Mouse (Mus musculus): ENCODE measurements around the gene Tagap1.
"Not testable (repeated sequence)": the region's sequence is repeated elsewhere in the genome, so short reads cannot be mapped to it uniquely, and the experiment has no call there.

The Tagap1 gene

DNA sequence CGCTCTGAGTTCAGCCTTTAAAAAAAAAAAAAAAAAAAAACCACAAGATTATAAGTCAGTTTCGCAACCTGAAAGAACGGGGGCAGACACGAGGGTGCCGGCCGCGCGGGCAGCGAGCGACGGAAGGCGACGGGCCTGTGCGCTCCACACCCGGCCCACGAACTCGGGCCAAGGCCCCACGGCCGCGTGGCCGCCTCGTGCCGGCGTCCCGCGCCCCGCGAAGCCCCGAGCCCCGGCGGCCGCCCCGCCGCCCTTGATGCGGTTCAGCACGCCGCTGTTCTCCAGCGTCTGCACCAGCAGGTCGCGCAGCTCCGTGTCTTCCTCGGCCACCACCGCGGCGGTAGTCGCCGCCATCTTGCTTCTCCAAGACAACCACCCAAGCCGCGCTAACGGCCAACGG, at the start of gene Tagap1:
TSS of gene Tagap1 (minus strand) at position 381 of the 400 bp plus-strand sequence.
- DNase-seq (ENCODE audit: low spot score): peak; percentile 14

DNA sequence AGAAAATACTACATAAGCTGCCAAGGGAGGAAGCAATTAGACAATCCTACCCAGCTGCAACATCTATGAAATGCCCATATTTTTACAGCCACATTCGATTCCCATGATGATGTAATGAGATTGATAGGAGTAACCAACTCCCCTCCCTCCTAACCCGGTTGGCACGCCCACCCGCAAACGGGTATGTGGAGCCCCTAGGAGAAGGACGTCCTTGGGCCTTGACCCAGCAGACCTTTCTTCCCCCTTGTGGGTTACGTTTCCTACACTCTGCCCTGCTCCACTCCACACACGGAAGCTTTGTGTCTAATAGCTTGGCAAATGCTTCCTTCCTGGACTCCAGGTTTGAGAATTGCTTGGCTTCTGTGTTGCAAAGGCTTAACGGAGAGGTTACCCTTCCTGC, 48.9 kb upstream of the Tagap1 start:
- not testable (repeated sequence) for DNase-seq (ENCODE audit: low spot score)

DNA sequence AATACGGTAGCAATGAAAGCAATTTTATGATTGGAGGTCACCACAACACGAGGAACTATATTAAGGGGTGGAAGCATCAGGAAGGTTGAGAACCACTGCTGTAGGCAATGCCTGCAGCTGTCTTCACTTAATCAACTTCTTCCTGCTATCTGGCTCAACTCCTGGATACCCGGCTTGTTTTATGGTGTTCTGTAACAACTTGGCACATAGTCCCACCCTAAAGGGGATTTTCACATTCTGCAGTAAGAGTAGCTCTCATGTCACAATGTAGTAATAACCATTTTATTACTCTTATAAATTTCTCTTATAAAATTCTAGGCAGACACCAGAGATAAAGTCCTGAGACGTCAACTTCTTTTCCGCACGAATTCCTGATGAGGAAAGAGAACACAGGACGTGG, 48.5 kb upstream of the Tagap1 start:
- not testable (repeated sequence) for DNase-seq (ENCODE audit: low spot score)

DNA sequence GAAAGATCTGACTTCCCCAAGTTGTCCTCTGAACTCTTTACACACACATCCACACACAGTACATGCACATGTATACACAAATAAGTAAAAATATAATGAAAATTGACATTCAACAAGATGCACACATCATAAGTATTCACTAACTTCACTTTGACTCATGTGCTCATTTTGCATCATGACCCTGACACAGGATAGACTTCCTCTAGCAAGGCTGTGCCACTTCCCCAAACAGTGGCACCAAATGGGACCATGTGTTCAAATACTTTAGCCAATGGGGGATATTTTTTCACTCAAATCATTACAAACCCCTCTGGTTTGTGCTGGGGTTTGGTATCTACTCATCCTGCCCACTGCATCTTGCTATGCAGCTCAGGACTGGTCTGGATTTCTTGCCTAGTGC, 47.9 kb upstream of the Tagap1 start:
- not testable (repeated sequence) for DNase-seq (ENCODE audit: low spot score)

DNA sequence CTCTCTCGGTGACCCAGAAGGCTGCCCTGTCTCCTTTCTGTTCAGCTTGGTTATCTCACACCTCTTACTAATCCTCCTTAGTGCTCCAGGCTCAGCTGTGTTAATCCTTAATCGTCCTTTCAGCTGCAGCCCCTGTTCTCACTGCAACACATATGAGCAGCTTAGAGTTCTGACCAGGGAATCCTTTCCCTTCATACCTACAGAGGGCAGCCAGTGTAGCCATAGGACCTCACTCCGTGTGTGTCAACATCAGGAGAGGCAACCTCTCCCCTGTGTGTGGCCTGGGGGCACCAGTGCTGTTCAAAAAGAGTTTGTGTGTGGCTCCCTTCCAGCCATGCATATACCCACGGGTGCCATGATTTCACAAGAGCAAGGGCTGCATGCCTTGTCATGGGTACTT, 44.7 kb upstream of the Tagap1 start:
- DNase-seq (ENCODE audit: low spot score): not testable (repeated sequence)

DNA sequence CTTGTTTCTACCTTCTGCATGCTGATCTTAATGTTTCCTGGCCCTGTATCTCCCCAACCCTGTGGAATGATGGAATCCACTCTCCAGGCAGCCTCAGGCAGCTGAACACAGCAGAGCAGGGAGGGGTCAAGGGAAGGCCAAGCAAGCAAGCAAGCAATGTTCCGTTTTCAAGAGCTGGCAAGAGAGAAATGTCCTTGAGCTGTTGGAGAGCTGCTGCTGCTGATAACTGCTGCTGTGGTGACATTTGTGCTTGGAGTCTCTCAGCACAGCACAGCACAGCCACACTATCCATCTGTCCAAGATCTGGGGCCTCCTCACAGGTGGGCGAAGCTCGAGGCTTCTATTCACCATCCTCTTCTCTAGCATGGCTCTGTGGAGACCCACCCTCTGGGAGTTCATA, 42.4 kb upstream of the Tagap1 start:
- DNase-seq (ENCODE audit: low spot score): not testable (repeated sequence)

DNA sequence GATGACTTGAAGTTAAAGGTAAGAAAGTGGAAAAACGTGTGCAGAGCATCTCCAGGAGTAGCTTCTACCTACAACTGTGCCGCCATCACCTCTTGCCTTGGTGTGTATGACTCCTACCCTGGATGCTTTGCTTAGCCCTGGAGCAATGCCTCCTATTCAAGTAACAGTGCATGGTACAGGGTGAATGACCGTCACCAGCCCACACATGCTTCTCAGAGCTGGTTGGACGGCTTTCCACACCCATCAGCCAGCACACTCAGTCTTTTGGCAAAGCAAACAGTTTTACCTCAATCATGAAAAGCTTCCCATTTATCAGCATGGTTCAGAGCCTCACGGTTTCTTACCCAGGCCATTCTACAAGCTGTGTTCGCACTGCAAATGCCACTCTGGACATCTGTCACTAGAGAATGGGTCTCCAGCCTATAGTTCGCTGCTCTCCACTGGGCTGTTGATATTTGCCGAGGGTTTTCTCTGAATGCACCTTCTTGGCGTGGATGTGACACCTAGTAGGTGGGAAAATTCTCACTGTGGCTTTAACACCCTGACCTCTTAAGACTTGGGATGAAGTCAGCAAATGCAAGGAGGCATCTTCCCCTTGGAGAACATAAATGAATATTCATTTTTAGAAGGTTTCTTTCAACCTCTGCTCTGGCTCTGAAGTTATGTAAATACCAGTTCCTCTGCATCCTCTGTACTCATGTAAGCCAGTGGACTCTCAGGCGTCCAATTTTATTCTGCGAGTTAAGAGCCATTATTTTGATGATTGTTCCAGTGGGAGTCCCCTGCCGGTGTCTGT, 41.0 kb upstream of the Tagap1 start:
- DNase-seq (ENCODE audit: low spot score): not testable (repeated sequence)

DNA sequence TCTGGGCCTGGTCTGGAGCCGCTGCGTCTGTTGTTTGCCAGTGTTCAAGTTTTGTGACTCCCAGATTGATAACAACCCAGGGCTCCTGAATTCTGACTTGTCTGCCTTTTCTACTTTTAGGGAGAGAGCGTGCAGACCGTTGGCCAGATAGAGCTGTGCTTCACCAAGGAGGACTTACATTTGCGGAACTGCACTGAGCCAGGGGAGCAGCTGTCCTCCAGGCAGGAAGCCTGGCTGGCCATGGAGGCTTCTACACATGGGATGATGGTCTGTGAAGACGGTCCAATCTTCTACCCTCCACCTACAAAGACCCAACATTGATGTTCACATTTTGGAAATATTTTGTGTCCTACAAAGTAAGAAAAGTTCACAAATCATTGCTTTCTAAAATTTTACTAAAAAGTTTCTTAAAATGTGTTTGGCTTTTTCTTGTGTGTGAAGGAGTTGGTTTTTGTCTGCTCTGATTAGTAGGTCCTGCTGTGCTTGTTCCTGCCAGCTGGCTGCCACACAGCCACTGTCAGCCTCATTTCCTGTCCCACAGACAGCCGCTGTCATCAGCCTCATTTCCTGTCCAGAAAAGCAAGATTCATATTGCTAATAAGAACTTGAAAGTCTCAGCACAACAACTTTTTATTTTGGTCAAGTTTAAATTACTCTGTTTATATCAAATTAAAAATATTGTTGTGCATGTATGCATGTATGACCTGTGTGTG, 37.0 kb upstream of the Tagap1 start:
- not testable (repeated sequence) for DNase-seq (ENCODE audit: low spot score)

DNA sequence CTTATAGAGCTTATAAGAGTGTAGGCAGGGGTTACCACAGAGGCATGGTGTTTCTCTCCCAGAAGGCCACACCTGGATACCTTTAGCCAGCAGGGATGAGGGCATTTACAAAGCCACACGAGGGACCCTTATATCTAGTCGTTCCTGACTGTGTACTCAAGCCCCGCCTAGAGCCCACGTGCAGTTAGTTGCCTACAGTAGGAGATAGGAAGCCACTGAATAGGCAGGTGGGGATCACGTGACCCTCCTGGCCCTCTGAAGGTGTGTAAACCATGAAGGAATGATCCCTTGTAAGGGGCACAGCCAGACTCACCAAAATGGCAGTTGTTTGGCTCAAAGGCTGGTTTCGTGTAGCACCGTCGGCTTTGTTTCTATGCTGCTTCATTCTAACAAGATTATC, 35.9 kb upstream of the Tagap1 start:
- DNase-seq (ENCODE audit: low spot score): not testable (repeated sequence)

DNA sequence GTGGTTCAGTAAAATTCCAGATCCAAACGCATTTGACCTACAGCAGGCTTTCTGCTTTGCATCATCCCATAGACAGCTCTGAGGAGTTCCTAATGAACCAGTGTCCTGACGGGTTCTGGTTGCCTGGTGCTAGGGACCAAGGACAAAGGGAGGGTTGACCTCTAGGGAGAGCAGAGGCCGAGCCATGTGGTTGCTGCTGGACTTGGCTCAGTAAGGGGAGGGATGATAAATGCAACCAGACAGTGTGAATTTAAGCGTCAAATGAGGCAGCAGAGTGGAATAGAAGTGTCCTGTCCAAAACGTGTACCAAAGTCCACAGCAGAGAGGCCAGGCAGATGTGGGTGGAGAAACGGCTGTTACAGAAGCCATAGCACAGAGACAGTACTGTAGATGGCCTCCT, 34.5 kb upstream of the Tagap1 start:
- DNase-seq (ENCODE audit: low spot score): not testable (repeated sequence)

DNA sequence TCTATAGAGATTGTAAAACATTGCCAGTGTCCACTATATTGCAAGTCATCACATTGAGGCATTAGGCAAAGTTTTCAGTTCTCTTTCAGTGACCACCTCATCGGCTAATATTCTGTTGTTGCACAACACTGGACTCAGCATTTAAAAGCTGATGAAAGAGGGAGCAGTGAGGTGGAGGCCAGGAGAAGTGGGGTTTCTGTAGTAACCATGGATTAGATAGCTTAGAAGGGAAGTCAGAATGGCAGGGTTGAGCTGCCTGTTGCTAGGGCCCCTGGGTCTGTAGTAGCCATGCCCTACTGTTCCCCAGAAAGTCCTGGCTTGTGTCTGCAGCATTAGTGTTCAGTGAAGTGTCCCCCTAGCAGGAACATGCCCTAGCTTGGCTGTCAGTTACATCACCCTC, 25.2 kb upstream of the Tagap1 start:
- not testable (repeated sequence) for DNase-seq (ENCODE audit: low spot score)

DNA sequence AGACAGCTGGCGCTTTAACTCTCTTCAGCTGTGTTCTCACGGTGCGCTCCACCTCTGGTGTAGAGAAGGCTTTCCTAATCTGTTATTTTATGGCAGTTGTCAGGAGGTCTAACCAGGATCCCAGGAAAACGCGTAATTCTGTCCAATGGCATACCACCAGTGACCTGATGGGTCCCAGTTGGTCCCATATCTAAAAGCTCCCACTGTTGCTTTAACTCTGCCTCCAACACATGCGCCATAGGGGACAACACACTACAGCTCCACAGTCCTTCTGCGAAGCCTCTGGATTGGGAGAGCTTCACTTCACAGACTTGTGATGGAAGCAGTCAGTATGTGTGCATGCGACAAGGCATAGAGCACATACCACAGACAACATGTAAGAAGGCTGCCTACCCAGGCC, 19.2 kb upstream of the Tagap1 start:
- not testable (repeated sequence) for DNase-seq (ENCODE audit: low spot score)

DNA sequence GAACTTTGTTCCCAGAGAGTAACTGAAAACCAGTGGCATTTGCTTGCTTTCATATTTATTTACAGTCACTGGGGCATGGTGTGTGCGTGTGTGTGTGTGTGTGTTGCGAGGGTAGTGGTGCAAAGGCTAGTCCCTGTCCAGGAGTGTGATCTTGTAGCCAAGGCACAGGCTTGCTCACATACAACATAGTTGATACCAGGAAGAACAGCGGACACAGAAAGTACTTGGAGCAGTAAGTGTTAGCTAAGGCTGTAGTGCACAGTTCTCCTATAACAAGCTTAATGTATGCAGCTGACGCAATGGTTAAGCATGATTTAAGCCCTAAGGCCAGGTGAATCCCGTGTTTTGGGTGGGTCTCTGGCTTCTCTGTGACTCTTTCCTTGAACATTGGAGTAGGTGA, 18.4 kb upstream of the Tagap1 start:
- not testable (repeated sequence) for DNase-seq (ENCODE audit: low spot score)

DNA sequence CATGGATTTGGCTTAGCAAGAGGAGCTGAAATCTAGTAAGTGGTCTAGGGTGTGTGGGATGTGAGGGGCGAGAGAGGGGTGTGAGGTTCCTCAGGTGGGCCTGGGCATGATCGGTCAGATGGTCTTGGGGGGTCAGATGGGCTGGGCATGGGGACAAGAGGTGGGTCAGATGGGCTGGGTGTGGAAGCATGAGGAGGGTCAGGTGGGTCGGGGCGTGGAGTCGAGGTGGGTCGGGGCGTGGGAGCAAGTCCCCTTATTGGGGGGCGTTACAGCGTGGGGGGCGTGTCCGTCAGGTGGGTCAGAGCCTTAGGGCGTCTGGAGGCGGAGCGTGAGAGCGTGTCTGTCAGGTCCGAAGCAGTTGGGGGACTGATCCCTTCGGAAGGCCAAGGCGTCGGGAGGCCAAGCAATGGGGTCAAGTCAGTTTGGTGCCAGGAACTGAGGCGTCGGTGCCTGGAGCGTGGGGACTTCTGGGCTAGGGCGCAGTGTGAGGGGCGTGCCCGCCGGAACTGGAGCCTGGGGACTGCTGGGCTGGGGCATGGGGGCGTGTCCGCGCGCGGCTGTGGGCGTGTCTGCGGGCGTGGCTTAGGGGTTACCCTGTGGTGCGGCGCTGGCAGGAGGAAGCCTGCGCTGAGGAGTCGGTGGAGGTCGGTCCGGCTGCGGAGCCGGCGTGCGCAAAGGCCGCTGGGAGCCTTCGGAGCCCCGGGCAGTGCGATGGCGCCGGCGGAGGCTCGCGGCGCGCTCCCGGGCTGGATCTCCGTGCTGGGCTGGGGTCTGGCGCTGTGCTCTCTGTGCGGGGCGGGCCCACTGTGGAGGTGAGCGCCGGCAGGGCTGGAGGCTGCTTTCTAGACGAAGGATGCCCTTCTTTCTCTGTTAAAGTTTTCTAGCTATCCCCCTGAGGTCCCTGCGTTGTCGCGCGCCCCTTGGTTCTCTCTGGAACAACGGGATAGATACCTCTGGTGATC, 17.6 kb upstream of the Tagap1 start, which contains the start of gene Gm49721:
TSS of gene Gm49721 (plus strand) at position 618 of the 962 bp plus-strand sequence.
- peak; percentile 12 for DNase-seq (ENCODE audit: low spot score)

DNA sequence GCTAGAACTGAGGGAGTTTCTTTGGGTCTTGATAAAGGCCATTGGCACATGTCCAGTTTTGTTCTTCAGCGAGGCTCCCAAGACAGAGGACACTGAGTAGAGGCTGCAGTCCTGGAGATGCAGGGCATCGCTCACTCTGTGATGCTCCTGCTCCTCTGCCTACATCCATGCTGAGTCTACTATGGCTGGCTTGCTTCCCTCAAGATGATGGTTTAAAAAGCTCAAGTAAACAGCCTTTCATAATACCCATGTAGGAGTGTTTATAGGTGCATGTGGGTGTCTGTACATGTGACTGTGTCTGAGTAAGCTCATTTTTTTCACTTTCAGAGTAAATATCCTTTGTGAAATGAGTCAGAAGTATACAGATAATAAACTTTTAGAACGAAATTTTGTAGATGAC, 14.0 kb upstream of the Tagap1 start:
- DNase-seq (ENCODE audit: low spot score): not testable (repeated sequence)

DNA sequence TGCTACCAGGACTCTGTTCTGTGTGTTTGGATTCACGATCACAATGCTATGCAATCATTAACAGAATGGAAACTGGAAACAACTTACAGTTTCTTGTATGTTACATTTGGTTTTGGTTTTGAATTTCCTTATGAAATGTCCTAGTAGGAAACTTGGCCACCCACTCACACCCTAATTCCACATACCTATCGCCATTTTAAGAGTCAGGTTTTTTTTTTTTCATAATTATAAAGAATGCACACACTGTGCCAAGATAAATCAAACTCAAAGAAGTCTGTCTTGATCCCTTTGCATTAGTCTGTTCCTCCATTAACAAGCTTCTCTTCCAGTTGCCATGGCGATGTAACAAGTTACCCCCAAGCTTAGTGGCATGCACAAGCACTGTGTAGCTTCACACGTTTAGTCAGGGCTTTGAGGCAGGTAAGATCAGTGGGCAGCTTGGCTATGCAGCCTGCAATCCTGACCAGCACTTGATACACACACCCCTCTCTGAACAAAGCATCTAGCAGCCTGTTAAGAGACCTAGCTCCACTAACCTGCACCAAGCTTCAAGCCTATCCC, 12.0 kb upstream of the Tagap1 start:
- not testable (repeated sequence) for DNase-seq (ENCODE audit: low spot score)

DNA sequence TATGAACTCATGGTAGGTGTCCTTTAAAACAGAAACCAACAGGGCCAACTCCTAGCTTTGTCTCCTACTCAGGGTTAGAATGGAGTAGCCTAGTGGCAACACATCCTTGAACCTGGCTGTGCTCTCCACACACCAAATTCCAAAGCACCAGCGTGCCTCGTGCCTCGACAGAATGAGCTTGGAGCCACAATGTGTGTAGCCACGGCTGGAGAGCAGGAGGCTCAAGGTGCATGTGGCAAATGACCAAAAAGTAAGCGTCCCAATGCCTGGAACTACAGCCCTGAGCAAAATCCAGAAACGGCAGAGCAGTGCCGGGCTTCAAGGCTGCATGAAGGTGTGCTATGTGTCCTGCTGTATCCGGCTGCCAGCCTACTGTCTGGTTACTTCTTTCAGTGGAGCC, 10.3 kb upstream of the Tagap1 start:
- not testable (repeated sequence) for DNase-seq (ENCODE audit: low spot score)

DNA sequence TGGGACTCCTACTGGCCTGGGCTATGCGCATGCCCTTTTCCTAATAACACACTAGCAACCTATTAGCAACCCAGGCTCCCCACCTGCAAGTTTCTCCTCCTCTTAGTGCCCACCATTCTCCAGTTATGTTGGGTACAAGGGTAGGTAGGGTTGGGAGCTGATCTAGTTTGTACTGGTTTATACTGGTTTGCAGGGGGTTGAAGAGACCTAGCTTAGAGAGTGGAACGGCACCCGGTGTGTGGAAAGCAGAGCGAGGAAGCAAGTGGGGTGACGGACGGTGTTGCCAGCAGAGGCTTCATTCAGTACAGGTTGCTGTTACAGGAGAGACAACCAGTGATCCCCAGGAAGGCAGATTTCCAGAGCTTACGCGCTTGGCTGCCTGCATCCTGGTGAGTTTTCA, 9.4 kb upstream of the Tagap1 start, which contains the start of gene Rnaset2b:
TSS of gene Rnaset2b (plus strand) at position 301 of the 400 bp plus-strand sequence.
- DNase-seq (ENCODE audit: low spot score): not testable (repeated sequence)

DNA sequence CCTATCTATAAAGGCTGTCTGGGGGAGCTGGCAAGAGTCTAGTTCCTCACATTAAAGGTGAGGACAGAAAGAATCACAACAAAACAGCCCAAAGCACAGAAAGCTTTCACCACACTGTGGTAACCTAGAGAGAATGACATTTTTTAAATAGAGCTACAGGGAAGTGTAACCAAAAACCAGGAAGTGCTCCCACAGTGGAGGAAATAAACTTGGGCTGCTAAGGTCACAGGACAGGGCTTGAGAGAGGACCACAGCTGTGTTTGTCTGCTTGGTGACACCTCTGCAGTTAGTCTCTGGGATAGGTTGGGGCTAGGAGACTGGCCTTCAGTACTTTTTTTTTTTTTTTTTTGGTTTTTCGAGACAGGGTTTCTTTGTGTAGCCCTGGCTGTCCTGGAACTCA, 6.7 kb upstream of the Tagap1 start:
- not testable (repeated sequence) for DNase-seq (ENCODE audit: low spot score)

DNA sequence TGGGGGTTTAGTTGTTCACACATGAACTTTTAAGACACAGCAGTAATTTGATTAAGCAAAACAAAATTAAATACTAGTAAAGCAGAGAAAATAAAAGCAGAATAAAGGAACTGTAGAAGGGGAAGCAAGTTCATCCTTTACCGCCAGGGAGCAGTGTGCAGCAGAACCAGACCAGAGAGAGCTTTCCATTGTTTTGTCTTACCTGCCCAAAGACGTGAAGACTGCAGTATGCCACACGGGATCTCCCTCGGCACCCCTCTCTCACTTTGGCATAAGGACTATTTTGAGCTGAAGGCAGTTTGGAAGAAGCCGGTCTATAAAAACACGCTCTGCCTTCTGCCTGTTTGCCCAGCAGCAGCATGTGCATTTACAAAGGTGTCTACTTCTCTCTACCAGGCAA, 4.4 kb upstream of the Tagap1 start:
- not testable (repeated sequence) for DNase-seq (ENCODE audit: low spot score)

DNA sequence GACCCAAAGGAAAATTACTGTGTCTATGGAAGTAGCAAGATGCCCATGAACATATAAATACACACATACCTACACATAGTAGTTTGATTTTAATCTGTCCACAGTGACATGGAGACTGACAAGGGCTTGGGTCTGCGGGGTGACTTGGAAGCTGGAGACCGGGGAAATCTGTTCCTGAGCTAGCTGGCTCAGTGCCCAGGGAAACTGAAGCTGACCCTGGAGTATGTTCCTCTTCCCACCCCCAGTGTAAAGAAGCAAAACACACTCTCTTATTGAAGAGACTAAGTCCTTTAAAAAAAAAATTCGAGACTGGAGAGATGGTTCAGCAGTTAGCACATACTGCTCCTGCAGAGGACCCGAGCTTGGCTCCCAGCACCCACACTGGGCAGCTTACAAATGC, 2.0 kb upstream of the Tagap1 start:
- not testable (repeated sequence) for DNase-seq (ENCODE audit: low spot score)

DNA sequence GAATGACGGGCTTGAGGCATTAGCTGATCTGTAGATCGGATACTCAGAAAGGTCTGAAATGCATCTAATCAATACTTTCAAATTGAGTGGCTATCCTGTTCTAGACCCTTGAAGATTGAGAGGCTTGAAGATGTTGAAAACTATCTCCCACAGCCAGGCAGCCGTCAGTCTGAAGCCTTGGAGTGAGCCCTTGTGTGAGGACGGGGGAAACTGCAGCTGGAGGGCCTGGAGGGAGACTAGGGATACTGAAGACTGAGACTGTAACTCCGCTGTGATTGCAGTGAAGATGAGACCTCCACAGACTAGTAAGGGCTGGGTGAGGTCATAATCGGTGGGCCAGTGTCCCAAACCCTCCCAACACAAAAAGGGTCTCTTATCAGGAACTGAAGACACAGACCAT, 1.4 kb upstream of the Tagap1 start:
- DNase-seq (ENCODE audit: low spot score): not testable (repeated sequence)
